Mouse (Mus musculus) lung, adult 18-20 months (tissue): ENCODE data around the gene Hoxa11.

Experiments
- DNase-seq, 2 experiments: peaks; one replicate each; pipeline ENCODE4 v3.0.0; 2022; ENCODE audit warnings: mixed read lengths in 2 of 2

The Hoxa11 gene

GRCm38 (mm10) chr6:52264106-52264790, 18.6 kb upstream of the Hoxa11 start:
- DNase-seq = no peak

- no peak for DNase-seq
Observed at GRCm38 (mm10) chr6:52263321-52263585, 17.6 kb upstream of the Hoxa11 start.

- no peak for DNase-seq
Observed at GRCm38 (mm10) chr6:52262463-52263320, 17.1 kb upstream of the Hoxa11 start.

- DNase-seq = no peak
Observed at GRCm38 (mm10) chr6:52261751-52262462, 16.3 kb upstream of the Hoxa11 start.

- DNase-seq = no peak
Observed at GRCm38 (mm10) chr6:52260654-52261575, 15.3 kb upstream of the Hoxa11 start, which contains the start of gene Hoxa13. TSS of gene Hoxa13 (minus strand) at chr6:52260880.

GRCm38 (mm10) chr6:52259811-52260261, 14.2 kb upstream of the Hoxa11 start:
- DNase-seq = no peak

GRCm38 (mm10) chr6:52259081-52259790, 13.6 kb upstream of the Hoxa11 start:
- DNase-seq = no peak

- peak; percentile 80 to 81 for DNase-seq
Observed at GRCm38 (mm10) chr6:52256956-52257355, 11.3 kb upstream of the Hoxa11 start.

- no peak for DNase-seq
Observed at GRCm38 (mm10) chr6:52253511-52254500, 8.2 kb upstream of the Hoxa11 start.

- no peak for DNase-seq
Observed at GRCm38 (mm10) chr6:52252775-52253376, 7.3 kb upstream of the Hoxa11 start.

- DNase-seq = no peak
Observed at GRCm38 (mm10) chr6:52252016-52252774, 6.6 kb upstream of the Hoxa11 start.

GRCm38 (mm10) chr6:52251177-52251879, 5.7 kb upstream of the Hoxa11 start:
- no peak for DNase-seq

GRCm38 (mm10) chr6:52249826-52250225, 4.2 kb upstream of the Hoxa11 start:
- no peak for DNase-seq

GRCm38 (mm10) chr6:52249415-52249738, 3.8 kb upstream of the Hoxa11 start:
- no peak for DNase-seq

- no peak for DNase-seq
Observed at GRCm38 (mm10) chr6:52248638-52249414, 3.2 kb upstream of the Hoxa11 start.

GRCm38 (mm10) chr6:52247766-52248637, 2.4 kb upstream of the Hoxa11 start:
- DNase-seq = no peak

- DNase-seq = no peak
Observed at GRCm38 (mm10) chr6:52246916-52247315, 1.3 kb upstream of the Hoxa11 start.
